Comparison of ENCODE assay signal across 8 mouse cellular contexts in genomic region chr3:98338584-98339041, GRCm38 (mm10). TPM values are rescaled to one million over a fixed set of nuclear protein-coding genes. Genes with fewer than 3 reads are reported as not detected.
DNase-seq lines count a peak whose midpoint lies in the region; ATAC-seq lines count a peak whose summit lies in the region.

No protein-coding gene starts in this region.

- H3K4me1 ChIP-seq in embryonic facial prominence, embryonic 13.5 days, result peaks cover 41% of the 10 kb centered on the region
- peaks cover 5% of the 10 kb centered on the region for H3K4me1 ChIP-seq in heart, embryonic 16.5 days (ENCODE audit: control insufficient read depth, insufficient read depth, low read length)

- no peaks in the 10 kb centered on the region for H3K27me3 ChIP-seq in embryonic facial prominence, embryonic 13.5 days
- no peaks in the 10 kb centered on the region for H3K27me3 ChIP-seq in heart, embryonic 16.5 days (ENCODE audit: control insufficient read depth, insufficient read depth, low read length)

- H3K4me3 ChIP-seq in embryonic facial prominence, embryonic 13.5 days, result peak overlapping the region; percentile 74
- H3K4me3 ChIP-seq in heart, embryonic 16.5 days (ENCODE audit: low read length), result peak overlapping the region; percentile 69

- DNase-seq in CD4-positive helper T cell, adult 2 months (ENCODE audit: low read depth, low spot score), result peak; percentile 62
- peak; percentile 72 for DNase-seq in adipocyte (ENCODE audit: low spot score)
- DNase-seq in kidney, postnatal 14 days, result peak; percentile 82
- peak; percentile 46 for DNase-seq in lung, postnatal 10 days
- DNase-seq in ovary, postnatal 14 days (ENCODE audit: low spot score), result peak; percentile 42
- DNase-seq in urinary bladder, postnatal 14 days (ENCODE audit: low spot score), result peak; percentile 80

- H3K36me3 ChIP-seq in embryonic facial prominence, embryonic 13.5 days, result peaks cover 13% of the 10 kb centered on the region
- H3K36me3 ChIP-seq in heart, embryonic 16.5 days (ENCODE audit: control insufficient read depth, insufficient read depth), result no peaks in the 10 kb centered on the region

- peak; percentile 67 for ATAC-seq in embryonic facial prominence, embryonic 13.5 days (ENCODE audit: insufficient number of reproducible peaks, insufficient read depth, low FRiP score, low TSS enrichment, low read depth)
- ATAC-seq in heart, embryonic 16.5 days (replicated peaks; ENCODE audit: extremely low read depth, insufficient read depth, low FRiP score), result no peak

- H3K4me2 ChIP-seq in embryonic facial prominence, embryonic 13.5 days, result peak overlapping the region; percentile 78
- peak overlapping the region; percentile 94 for H3K4me2 ChIP-seq in heart, embryonic 16.5 days (ENCODE audit: low read depth, low read length)

- peak overlapping the region; percentile 85 for H3K9ac ChIP-seq in embryonic facial prominence, embryonic 13.5 days
- peak overlapping the region; percentile 75 for H3K9ac ChIP-seq in heart, embryonic 16.5 days (ENCODE audit: low read length)

- H3K27ac ChIP-seq in embryonic facial prominence, embryonic 13.5 days, result peak overlapping the region; percentile 93
- peak overlapping the region; percentile 30; the same call in 1 of the 2 replicates for H3K27ac ChIP-seq in heart, embryonic 16.5 days (ENCODE audit: low read length)

- H3K9me3 ChIP-seq in embryonic facial prominence, embryonic 13.5 days, result no peaks in the 10 kb centered on the region
- no peaks in the 10 kb centered on the region for H3K9me3 ChIP-seq in heart, embryonic 16.5 days (replicated peaks; ENCODE audit: control insufficient read depth, low read length)

- WGBS in embryonic facial prominence, embryonic 13.5 days, result 4% methylated on average over 15 of the region's 15 CpGs
- WGBS in heart, embryonic 16.5 days, result 11% methylated on average over 15 of the region's 15 CpGs

RNA-seq across cellular contexts. Expression of gene Phgdh, which starts 1.2 kb away (rescaled TPM):
- polyA plus RNA-seq in embryonic facial prominence, embryonic 13.5 days (2015; fragmentation: Nextera tagmentation; extraction: Ambion mirVana), result 229 and 256 TPM in 2 replicates
- polyA plus RNA-seq in heart, embryonic 16.5 days (2015; fragmentation: Nextera tagmentation; extraction: Ambion mirVana), result 94.8 and 112 TPM in 2 replicates

RNA-seq across cellular contexts. Expression of gene Zfp697, which starts 43.6 kb away (rescaled TPM):
- polyA plus RNA-seq in embryonic facial prominence, embryonic 13.5 days (2015; fragmentation: Nextera tagmentation; extraction: Ambion mirVana), result 7.2 and 8.2 TPM in 2 replicates
- polyA plus RNA-seq in heart, embryonic 16.5 days (2015; fragmentation: Nextera tagmentation; extraction: Ambion mirVana), result 9.3 and 9.8 TPM in 2 replicates

RNA-seq across cellular contexts. Expression of gene Hmgcs2, which starts 58.4 kb away (rescaled TPM):
- polyA plus RNA-seq in embryonic facial prominence, embryonic 13.5 days (2015; fragmentation: Nextera tagmentation; extraction: Ambion mirVana), result 2.6 and 6.4 TPM in 2 replicates
- polyA plus RNA-seq in heart, embryonic 16.5 days (2015; fragmentation: Nextera tagmentation; extraction: Ambion mirVana), result 9.2 and 9.7 TPM in 2 replicates
